Mouse (Mus musculus) frontal cortex, adult 2 months (tissue): ENCODE data around the gene Ccdc92b. TPM values are rescaled to one million over a fixed set of nuclear protein-coding genes. Genes with fewer than 3 reads are reported as not detected.
"Not testable (repeated sequence)": the region's sequence is repeated elsewhere in the genome, so short reads cannot be mapped to it uniquely, and the experiment has no call there.

Experiments
- DNase-seq, 2 experiments: peaks; one replicate each; pipeline ENCODE4 v3.0.0; 2022; ENCODE audit warnings: low spot score in 1 of 2; ENCODE audit errors: extremely low spot score in 1 of 2
- polyA plus RNA-seq: library from polyadenylated mRNA; depleted of rRNA; stranded (reverse); fragments of >200 nt; gene quantifications from 2 replicates; pipeline ENCODE4 v1.2.3, GENCODE M21; 2012; rRNA removed

Ccdc92b gene
- 19.5 and 19.9 TPM in 2 replicates for polyA plus RNA-seq

DNA sequence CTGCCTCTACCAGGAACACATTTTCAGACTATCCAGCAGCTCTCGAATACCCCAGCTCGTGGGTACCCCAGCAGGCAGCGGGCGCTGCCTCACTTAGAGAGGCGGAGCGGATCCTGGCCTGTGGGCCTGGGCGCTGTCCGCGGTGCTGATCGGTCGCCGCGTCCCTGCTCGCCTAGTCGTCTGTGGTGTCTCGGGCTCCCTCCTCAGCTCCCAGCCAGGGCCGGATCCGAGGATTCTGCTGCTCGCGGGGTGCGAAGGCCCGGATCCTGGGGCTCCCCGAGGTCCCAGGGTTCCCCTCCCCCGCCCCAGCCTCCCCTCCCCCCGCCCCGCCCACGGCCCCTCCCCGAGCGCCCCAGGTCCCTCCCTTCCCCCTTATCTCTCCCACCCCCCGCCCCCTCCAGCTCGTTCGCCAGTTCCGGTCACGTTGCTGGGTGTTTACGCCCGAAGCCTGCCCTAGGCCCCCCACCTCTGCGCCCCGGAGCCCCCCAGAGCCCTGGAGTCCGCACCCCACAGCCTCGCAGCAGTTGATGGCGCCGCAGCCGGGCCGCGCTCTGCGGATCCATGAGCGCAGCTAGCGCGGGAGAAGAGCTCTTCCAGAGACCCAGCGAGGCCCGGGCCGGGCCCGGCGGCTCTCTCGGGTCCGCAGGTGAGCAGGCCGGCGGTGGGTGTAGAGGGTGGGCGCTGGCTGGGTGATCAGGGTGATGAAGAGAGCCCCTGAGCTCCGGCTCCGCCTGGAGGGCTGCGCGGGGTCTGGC is at the start of gene Ccdc92b:
Gene Ccdc92b, plus strand, starts transcription at position 405 of the 755 bp plus-strand sequence.
- peak in 1 of 2 experiments; percentile 69 for DNase-seq

DNA sequence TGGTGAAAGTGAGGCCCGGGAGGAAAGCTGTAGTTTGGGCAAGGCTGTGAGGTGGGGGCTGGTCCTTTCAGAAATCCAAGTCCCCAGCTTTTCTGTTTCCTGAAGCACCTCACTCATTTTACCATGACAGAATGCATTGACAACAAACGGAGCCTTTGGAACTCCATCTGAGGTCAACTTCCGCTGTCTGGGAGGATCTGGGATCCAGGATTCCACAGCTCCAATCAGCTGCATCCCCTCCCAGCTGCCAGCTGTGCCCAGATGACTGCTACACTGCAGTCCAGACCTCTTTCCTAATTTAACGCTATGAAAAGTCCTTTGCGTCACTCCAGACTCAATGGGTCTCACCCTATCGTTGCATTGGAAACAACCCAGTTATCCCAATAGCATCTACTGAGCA is 49.7 kb upstream of the Ccdc92b start:
- DNase-seq, result no peak

DNA sequence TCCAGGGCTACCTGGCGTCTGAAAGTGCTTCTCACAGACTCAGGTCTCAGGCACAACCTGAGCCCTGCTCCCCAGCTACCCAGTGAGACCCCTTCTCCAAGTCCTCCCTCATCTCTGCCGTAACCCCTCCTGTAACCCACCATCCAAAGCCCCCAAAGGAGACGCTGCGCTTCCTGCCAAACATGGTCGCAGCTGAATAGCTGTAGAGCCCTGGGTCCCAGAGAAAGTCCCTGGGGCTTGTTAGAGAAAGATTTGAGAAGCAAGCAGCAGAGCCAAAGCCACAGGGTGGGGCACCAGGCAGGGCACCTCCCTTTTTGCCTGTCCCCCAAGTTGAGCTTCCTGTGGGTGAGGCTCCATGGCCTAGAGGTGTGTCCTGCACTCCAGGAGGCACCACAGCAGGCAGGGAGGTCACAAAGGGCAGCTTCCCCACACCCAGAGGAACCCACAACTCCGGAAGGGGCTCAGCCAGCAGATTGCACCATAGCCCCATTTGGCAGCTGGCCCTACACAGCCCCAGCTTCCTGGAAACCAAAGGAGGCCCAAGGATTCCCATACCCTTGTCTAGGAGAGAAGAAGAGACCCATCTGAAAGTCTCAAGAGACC is 46.8 kb upstream of the Ccdc92b start:
- no peak for DNase-seq

DNA sequence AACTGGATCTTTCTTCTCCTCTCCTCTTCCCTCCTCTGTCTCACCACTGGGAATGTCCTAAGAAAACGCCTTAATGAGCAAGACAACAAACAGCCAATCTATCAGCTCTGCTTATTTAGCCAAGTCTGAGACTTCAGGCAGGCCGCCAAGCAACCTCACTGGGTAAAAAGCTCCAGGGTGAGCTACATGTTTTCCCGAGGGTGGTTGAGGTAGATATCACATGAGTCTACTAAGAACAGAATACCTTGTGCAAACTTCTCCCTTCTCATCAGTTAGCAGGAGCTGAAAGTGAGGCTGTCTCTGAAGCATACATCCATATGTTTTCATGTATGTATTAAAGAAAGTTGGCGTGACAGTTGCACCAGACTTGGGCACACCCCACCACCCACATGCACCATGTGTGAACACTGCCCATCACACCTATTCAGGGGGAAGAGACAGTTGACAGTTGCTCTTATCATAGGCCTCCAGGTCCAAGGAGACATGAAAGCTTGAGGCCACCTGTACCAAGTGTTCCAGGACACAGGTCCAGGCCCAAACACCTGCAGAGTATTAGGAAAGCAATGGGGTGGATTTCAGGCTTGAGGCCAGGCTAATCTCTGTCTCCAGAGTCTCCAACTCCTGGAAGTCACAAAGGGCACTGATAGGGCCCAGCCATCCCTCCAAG is 44.5 kb upstream of the Ccdc92b start:
- DNase-seq, result no peak

DNA sequence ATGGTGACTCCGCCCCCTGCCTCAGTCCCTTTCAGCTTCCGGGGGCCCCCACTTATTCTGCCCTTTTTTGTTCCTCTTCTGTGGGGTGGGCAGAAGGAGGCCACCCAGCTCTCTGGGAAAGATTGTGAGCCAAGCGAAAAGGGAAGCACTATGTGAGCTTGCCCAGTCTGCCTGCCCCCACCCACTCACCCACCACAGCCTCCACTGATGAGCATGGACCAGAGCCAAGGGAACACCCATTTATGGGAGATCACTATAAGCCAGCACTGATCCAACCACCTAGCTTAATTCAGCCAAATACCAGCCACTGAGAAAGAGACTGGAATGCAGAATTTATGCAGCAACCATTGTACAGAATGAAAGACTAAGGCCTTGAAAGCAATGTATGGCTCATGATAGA is 43.5 kb upstream of the Ccdc92b start:
- DNase-seq, result peak in 1 of 2 experiments; percentile 80

DNA sequence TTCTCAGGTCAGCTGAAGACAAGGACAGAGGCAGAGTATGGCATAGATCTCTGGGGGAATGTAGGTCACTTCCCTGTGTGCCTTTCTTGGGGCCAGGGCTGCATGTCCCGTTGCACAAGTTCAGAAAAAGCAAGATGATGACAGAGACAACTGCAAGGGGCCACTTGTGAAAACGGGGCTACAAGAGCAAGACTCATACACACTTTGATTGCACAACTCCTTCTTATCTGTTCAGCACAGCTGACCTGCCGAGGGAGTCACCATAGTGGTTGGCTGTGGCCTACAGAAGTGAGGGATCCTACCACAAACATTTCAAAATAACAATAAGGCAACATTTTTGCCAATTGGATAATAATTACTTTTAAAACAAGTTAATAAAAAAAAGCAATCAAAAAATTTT is 42.3 kb upstream of the Ccdc92b start:
- no peak for DNase-seq

DNA sequence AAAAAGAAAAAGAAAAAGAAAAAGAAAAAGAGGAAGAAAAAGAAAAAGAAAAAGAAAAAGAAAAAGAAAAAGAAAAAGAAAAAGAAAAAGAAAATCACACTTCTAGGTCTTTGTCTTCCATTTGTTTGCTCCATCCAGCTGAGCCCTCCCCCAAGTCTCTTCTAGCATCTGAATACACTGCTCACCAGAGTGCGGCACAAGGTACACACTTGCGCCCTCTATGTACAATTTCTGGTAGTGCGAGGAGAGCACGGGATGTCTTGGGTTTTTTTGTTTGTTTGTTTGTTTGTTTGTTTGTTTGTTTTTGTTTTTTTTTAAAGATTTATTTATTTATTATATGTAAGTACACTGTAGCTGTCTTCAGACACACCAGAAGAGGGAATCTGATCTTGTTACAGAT is 38.1 kb upstream of the Ccdc92b start:
- DNase-seq, result not testable (repeated sequence)

DNA sequence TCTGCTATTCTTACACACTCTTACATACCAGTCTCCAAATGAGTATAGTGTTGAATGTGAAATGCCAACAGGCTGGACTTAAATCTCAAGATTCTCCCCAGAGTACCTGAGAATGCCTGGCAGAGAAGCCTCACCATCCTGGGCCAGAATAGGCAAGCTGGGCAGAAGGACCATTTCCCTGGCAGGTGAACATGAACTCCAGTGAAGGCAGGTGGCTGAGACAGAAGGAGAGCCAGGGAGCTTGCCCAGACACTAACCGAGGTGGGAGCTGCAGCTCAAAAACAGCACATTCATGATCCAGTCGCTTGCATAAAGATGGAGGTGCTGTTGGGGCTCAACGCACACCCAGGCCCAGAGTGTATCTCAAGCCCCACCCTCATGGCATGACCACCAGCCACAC is 36.9 kb upstream of the Ccdc92b start:
- DNase-seq, result no peak

DNA sequence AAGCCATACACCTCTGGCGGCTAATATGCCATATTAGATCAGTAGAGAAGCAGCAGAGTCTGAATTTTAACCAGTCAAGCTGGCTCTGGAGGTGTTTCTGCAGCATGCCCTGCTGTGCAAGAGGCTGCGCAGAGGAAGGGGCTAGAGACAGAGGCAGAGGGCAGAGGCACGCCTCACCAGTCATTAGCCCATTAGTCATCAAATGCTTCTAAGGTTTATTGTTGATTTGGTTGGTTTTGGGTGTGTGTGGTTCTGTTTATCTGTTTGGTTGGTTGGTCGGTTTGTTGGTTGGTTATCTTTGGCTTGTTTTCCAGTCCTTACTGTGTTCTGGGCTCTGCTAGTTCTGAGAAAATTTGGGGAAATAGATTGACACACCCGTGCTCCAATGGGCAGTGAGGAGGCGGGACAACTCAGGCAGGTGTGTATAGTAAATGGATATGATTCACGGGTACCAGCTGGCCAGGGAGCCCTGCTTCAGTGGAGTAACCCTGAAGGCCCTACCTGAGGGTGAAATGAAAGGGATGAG is 35.5 kb upstream of the Ccdc92b start:
- no peak for DNase-seq

DNA sequence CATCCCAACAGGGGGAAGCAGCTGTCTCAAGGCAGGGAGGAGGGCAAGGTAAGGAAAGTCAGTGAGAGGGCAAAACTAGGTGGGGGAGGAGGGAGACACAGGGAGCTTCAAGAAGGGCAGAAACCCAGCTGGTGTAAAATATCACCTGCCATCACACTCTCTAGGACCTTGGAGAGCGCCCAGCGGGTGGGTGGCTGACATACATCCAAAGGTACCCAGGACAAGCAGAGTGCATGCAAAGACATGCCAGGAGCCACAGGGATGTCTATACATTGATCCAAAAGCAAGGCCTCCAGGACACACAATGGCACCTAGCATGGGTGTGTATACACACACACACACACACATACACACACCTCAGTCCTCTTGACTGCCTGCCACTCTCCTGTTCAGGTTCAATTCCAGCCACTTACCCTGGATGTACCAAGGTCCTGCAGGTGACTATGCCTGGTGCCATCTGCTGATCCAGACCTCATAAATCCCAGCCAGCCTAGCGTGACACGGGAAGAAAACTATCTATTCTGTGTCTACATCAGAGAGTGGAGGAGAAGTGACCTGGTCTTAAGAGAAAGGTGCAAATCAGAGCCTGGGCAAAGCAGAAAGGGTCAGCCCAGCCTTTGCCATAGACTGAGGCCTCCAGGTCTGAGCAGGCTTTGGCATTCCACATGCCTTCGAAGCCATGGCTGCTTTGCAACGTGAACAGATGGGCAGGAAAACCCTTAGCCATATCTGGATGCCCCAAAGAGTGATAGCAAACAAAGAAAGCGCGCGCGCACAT is 34.3 kb upstream of the Ccdc92b start:
- DNase-seq, result no peak

DNA sequence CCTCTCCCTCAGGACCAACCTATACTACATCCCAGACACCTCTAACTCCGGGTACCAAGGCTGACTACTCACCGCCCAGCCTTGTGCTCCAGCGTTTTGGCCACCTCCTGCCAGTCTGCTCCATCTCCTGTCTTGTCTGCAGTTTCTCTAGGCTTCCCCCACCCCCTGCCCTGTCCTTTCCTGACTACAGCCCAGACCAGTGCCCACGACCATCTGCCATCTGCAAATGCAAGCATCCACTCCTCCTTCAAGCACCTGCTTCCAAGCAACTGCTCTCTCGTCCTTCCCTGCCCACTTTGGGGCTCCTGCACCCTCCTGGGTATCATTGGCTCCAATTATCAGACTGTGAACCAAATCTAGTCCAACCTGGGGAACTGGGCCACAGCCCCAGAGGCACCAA is 33.0 kb upstream of the Ccdc92b start:
- DNase-seq, result peak; percentile 50 to 61

DNA sequence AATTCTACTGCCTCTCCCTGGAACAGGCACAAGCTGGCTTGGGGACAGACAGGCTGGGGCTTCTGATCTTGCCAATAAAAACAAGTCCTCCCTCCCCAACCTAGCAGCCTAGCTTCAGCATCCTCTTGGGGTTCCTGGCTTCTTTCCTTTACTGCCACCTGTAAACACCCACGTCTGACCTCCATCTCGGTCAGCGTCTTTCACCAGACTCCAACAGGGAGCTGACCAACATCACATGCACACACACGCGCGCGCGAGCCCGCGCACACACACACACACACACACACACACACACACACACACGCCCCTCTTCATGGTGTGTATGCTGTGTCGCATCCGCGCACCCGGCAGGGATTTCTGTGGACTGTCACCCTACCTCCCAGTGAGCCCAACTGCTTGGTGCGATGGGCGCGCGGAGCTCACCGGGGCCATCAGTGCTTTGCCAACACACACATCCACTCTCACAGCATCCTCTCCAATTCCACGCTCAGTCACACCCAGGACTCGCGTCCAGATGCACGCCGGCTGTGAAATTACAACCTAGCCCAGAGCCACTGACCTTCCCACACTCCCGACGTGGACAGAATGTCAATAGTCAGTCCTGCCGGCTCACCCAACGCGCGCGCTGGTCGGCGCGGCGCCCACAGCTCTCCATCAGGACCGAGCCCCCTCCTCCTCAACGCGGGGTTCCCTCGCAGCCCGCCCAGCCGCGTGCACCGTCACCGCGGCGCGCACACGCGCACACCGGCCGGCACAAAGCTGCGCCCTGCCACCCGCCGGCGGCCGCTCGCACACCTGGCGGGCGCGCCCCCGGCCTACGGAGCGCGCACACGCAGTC is 29.8 kb upstream of the Ccdc92b start:
- DNase-seq, result peak in 1 of 2 experiments; percentile 75

DNA sequence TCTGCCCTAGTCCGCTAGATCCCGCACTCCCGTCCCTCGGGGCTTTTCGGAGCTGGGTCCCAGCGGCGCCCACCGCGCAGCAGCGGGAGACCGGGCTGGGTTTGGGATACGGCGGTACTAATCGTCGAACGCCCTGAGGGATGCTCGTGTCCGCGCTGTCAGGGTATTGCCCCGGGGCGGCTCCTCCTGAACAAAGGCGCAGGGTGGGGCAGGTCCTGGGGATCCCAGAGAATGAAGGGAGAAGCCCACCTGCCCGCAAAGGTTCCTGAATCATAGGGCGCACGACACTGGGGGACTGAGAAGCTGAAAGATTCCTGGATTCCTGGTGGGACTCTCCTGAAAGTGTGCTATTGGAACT is 29.2 kb upstream of the Ccdc92b start:
- no peak for DNase-seq

DNA sequence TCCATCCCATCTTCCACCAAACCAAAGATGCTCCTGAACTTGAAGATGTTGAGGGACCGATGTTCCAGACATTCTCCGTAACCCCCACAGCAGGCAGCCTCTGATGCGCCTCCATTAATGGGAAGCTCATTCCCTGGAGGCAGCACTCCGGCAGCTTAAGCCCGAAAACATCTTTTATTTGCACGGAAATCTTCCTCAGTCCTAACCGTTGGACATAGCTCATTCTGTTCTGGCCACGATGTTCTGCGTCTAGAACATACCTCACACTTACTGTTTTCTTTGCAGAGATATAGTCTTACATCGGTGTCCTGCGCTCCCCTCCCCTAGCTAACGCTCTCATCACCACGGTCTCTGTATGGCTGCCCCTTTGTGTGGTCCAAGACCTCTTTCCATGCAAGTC is 28.7 kb upstream of the Ccdc92b start:
- DNase-seq, result no peak

DNA sequence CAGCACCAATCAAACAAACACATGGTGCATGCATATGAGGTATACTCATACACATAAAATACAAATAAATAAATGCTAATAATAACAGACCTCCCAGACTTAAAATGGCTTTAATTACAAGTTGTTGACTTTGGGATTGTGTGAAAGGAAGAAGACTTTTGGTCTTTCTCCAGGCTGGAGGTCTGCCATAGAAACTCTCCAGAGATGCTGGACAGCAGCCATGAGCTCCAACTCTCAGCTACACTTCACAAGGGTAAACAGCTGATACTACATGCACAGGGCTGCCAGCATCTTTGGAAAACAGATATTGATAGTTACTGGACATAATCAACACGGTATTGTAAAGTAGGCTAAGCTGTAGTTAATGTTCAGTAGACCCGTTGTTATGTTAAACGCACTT is 27.2 kb upstream of the Ccdc92b start:
- no peak for DNase-seq

DNA sequence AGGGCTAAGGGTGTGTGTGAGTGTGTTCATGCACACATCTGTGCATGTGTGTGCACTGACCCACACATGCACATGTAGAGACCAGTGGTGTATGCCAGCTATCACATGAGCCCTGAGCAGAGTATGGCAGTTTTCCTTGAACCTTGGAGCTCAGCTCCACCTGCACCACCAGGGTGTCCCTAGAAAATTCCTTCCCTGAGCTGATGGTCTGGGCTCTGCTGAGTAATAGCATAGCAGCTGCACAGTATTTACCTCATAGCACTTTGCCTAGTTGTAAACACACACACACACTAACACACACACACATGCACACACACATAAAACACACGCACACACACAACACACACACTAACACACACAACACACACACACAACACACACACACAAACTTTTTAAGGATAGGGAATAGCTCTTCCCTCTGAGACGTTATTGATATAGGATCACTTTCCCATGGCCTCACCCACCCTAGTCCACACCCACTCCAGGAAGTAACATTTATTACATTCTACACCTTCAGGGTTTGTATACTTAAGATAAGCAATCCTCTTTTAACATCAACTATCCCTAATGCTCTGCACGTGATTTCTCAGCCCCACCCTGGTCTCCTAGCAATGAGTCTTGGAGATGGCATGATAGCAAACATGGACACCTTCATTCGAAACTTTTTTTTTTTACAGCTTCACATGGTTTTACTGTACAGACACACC is 22.0 kb upstream of the Ccdc92b start:
- no peak for DNase-seq

DNA sequence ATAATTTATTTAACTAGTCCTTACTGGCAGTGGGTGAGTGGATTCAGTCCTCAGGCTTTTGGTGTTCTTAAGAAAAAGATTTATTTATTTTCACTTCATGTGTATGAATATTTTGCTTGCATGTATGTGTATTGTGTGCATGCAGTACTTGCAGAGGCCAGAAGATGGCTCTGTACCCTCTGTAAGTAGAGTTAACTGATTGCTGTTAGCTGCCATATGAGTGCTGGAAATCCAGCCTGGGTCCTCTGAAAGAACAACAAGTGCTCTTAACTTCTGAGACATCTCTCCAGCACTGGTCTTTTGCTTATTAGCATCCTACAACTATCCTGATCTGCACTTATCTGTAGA is 21.4 kb upstream of the Ccdc92b start:
- no peak for DNase-seq

DNA sequence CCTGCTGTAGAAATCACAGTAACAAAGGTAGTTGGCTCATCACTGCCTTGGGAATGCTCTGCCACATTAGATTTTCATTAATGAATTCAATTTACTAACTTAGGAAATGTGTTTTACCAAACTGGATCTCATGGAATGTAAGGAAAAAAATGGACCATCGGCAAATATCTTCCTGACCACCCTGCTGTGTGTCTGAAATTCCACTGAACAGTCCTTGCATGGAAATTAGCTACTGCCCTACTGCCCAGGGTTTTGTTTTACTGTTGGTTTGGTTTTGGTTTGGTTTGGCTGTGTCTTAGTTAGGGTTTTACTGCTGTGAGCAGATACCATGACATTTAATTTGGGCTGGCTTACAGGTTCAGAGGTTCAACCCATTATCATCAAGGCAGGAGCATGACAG is 17.1 kb upstream of the Ccdc92b start:
- no peak for DNase-seq

DNA sequence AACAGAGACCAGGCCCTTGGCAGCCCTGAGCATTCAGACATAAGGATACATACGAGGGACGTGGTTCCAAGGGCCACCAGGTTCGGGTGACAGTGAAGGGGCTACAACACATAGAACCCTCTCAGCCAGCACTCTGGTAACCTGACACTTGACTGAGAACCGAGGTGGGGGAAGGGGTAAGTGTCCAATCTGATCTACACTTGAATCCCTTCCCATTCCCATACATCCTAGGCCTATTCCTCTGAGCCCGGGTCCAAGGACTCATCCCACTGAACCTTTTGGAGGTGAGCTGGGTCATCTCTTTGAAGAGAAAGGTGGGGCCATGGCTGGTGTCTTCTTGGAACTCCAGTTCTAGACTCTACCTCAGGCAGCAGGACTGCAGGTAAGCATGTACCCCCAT is 9.3 kb upstream of the Ccdc92b start:
- no peak for DNase-seq
